Mouse (Mus musculus) cortical plate, adult 2 months (tissue): ENCODE measurements around the gene Myh7b.

Source experiments
- CTCF ChIP-seq: fragments of 200-500 bp; IDR thresholded peaks from 2 replicates; pipeline ENCODE4 v1.5.1; 2011; ENCODE audit warnings: mild to moderate bottlenecking, control low read depth, low read length; ENCODE audit not compliant: insufficient read depth; ENCODE audit errors: extremely low read depth
- POLR2A ChIP-seq: fragments of 200-500 bp; IDR thresholded peaks from 2 replicates; pipeline ENCODE4 v1.6.1; 2011; ENCODE audit warnings: mild to moderate bottlenecking, low read length, control low read depth; ENCODE audit not compliant: insufficient read depth; ENCODE audit errors: extremely low read depth

DNA sequence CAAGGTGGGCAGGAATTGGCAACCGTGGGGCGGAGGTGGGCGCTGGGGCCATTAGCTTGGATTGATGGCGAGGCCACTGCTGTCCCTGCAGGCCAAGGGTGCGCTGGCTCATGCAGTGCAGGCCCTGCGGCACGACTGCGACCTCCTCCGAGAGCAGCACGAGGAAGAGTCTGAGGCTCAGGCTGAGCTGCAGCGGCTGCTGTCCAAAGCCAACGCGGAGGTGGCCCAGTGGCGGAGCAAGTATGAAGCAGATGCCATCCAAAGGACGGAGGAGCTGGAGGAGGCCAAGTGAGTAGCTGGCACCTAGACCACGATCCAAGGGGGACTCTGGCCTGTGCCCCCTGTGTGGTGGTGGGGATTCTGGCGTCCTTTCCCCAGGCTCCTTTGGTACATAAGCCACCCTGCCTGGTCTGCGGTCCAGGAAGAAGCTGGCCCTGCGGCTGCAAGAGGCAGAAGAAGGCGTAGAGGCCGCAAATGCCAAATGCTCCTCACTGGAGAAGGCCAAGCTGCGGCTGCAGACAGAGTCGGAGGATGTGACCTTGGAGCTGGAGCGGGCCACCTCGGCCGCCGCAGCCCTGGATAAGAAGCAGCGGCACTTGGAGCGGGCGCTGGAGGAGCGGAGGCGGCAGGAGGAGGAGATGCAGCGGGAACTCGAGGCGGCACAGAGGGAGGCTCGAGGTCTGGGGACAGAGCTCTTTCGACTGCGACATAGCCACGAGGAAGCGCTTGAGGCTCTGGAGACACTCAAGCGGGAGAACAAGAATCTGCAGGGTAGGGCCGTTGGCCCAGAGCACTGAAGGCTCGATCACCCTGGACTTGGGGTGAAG is 19.8 kb downstream of the Myh7b start:
- TF ChIP-seq CTCF (no peak), POLR2A (no peak)
